Mouse (Mus musculus) G1E-ER4 (cell line): Measurements from ENCODE around the gene Aldh18a1. TPM values are rescaled to one million over a fixed set of nuclear protein-coding genes. Genes with fewer than 3 reads are reported as not detected.

Source experiments
- GATA1 ChIP-seq: IDR thresholded peaks from one replicate; pipeline ENCODE4 v1.8.0; 2012; ENCODE audit warnings: low read length, inconsistent platforms
- polyA plus RNA-seq: library from polyadenylated mRNA; stranded (reverse); fragments of >175 nt; gene quantifications from 2 replicates; pipeline ENCODE4 v1.2.3, GENCODE M21; 2012

Aldh18a1 gene
- polyA plus RNA-seq, 1 experiment, result 18.9 TPM

- peak; percentile 14 for TF ChIP-seq GATA1
These were observed 35.1 kb downstream of the Aldh18a1 start for GRCm38 (mm10) chr19:40553014-40553789.

GRCm38 (mm10) chr19:40549516-40550135, 38.6 kb downstream of the Aldh18a1 start:
- TF ChIP-seq GATA1, result no peak

- TF ChIP-seq GATA1, result no peak
These were observed 39.3 kb downstream of the Aldh18a1 start for GRCm38 (mm10) chr19:40548796-40549515.

- no peak for TF ChIP-seq GATA1
These were observed 39.9 kb downstream of the Aldh18a1 start for GRCm38 (mm10) chr19:40548386-40548785.

GRCm38 (mm10) chr19:40544856-40545255, 43.4 kb downstream of the Aldh18a1 start:
- TF ChIP-seq GATA1, result no peak

- no peak for TF ChIP-seq GATA1
These were observed 45.5 kb downstream of the Aldh18a1 start for GRCm38 (mm10) chr19:40542776-40543175.

- TF ChIP-seq GATA1, result peak; percentile 27
These were observed 51.7 kb downstream of the Aldh18a1 start for GRCm38 (mm10) chr19:40536526-40536925.

- TF ChIP-seq GATA1, result no peak
These were observed 55.7 kb downstream of the Aldh18a1 start for GRCm38 (mm10) chr19:40532525-40532924.

GRCm38 (mm10) chr19:40530323-40530722, 57.9 kb downstream of the Aldh18a1 start:
- TF ChIP-seq GATA1, result no peak

- no peak for TF ChIP-seq GATA1
These were observed 60.0 kb downstream of the Aldh18a1 start for GRCm38 (mm10) chr19:40528254-40528653.

- no peak for TF ChIP-seq GATA1
These were observed 61.8 kb downstream of the Aldh18a1 start for GRCm38 (mm10) chr19:40526367-40527014.

- TF ChIP-seq GATA1, result no peak
These were observed 64.7 kb downstream of the Aldh18a1 start for GRCm38 (mm10) chr19:40523431-40524005.

- no peak for TF ChIP-seq GATA1
These were observed 67.9 kb downstream of the Aldh18a1 start for GRCm38 (mm10) chr19:40520403-40520802.

- TF ChIP-seq GATA1, result no peak
These were observed 69.6 kb downstream of the Aldh18a1 start for GRCm38 (mm10) chr19:40518706-40519105.

- no peak for TF ChIP-seq GATA1
These were observed 72.7 kb downstream of the Aldh18a1 start for GRCm38 (mm10) chr19:40515596-40515995.
